7 mouse cellular contexts compared by ENCODE assay signal in the genomic region with DNA sequence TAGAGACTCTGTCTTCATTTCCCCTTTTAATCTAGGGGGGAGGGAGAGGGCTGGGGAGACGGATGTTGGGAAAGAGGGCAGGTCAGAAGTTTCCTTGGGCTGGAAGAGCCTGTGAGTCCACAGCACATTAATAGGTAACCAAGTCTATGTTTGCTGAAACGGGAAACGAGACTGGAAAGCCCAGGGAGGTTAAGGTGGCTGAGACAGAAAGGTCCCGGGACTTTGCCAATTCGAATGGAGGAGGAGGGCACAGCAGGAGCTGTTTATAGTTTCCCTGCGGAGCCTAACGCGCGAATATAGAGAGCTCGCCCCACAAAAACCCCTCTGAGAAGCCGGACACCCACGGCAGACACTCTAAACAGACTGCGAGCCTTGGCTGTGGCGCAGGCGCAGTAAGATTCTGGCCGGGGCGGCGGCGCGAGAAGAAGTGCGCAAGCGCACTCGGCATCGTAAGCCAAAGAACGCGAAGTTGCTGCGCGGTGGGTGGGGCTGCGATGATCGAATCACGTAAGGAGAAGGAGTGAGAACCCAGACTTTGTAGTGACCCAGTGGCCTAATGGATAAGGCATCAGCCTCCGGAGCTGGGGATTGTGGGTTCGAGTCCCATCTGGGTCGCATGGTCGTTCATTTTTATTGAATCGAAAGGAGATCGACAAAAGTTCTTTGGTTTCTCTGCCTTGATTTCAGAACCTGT. TPM values are rescaled to one million over a fixed set of nuclear protein-coding genes. Genes with fewer than 3 reads are reported as not detected.
DNase-seq lines count a peak whose midpoint lies in the region; ATAC-seq lines count a peak whose summit lies in the region.

No protein-coding gene starts in this region.

- no peaks in the 10 kb centered on the region for H3K27me3 ChIP-seq in intestine, embryonic 16.5 days (replicated peaks; ENCODE audit: control insufficient read depth, insufficient read depth, low read length)
- H3K27me3 ChIP-seq in midbrain, embryonic 11.5 days (ENCODE audit: control insufficient read depth, insufficient read depth, low read length), result no peaks in the 10 kb centered on the region

- peak overlapping the region; percentile 51 for H3K4me3 ChIP-seq in intestine, embryonic 16.5 days (ENCODE audit: low read length)
- H3K4me3 ChIP-seq in midbrain, embryonic 11.5 days (ENCODE audit: low read depth, low read length), result peak overlapping the region; percentile 46

- H3K9ac ChIP-seq in intestine, embryonic 16.5 days (ENCODE audit: low read depth, low read length), result peak overlapping the region; percentile 69
- H3K9ac ChIP-seq in midbrain, embryonic 11.5 days (ENCODE audit: low read length), result peak overlapping the region; percentile 74

- peak; percentile 99 to 100 for DNase-seq in adrenal gland, adult 18-20 months (ENCODE audit: low spot score in 2 of 2)
- DNase-seq in embryo, embryonic 11 days, result peak; percentile 96
- peak; percentile 96 to 99 for DNase-seq in gastrocnemius, postnatal 36 days
- DNase-seq in left cerebral cortex, postnatal 36 days (ENCODE audit: low spot score in 2 of 2), result peak; percentile 99 to 100
- peak; percentile 100 for DNase-seq in midbrain, embryonic 11.5 days (ENCODE audit: low spot score, missing footprints)
- peak; percentile 98 for DNase-seq in skeletal muscle tissue, adult 2 months (ENCODE audit: low read depth, low spot score)

- H3K4me1 ChIP-seq in intestine, embryonic 16.5 days (ENCODE audit: control insufficient read depth, insufficient read depth, low read length), result peaks cover 13% of the 10 kb centered on the region
- no peaks in the 10 kb centered on the region for H3K4me1 ChIP-seq in midbrain, embryonic 11.5 days (ENCODE audit: control insufficient read depth, insufficient read depth, low read length)

- no peaks in the 10 kb centered on the region for H3K9me3 ChIP-seq in intestine, embryonic 16.5 days (ENCODE audit: control insufficient read depth, low read length)
- no peaks in the 10 kb centered on the region for H3K9me3 ChIP-seq in midbrain, embryonic 11.5 days (ENCODE audit: control insufficient read depth, low read length)

- H3K4me2 ChIP-seq in intestine, embryonic 16.5 days (ENCODE audit: low read depth, low read length), result peak overlapping the region; percentile 58
- H3K4me2 ChIP-seq in midbrain, embryonic 11.5 days, result peak overlapping the region; percentile 54

- intact Hi-C loops in gastrocnemius, postnatal 36 days (cut with DNase I), result no loop called here
- intact Hi-C loops in left cerebral cortex, postnatal 36 days (cut with DNase I), result no loop called here

- H3K36me3 ChIP-seq in intestine, embryonic 16.5 days (ENCODE audit: control insufficient read depth, insufficient read depth, low read length), result no peaks in the 10 kb centered on the region
- no peaks in the 10 kb centered on the region for H3K36me3 ChIP-seq in midbrain, embryonic 11.5 days (ENCODE audit: control insufficient read depth, insufficient read depth, low read length)

- H3K27ac ChIP-seq in intestine, embryonic 16.5 days (ENCODE audit: low read length), result peak overlapping the region; percentile 90
- H3K27ac ChIP-seq in midbrain, embryonic 11.5 days (ENCODE audit: low read depth, low read length), result peak overlapping the region; percentile 78

- peak; percentile 91 for ATAC-seq in intestine, embryonic 16.5 days
- ATAC-seq in midbrain, embryonic 11.5 days (ENCODE audit: low FRiP score), result peak; percentile 96

- WGBS in intestine, embryonic 16.5 days, result under 1% methylated on average over 37 of the region's 37 CpGs
- under 1% methylated on average over 37 of the region's 37 CpGs for WGBS in midbrain, embryonic 11.5 days

RNA-seq across cellular contexts. Expression of a gene that starts 13.0 kb away (rescaled TPM):
- 1 to 10 TPM; 1.2 to 3.2 TPM for total RNA-seq in adrenal gland, adult 18-20 months (2021)
- total RNA-seq in gastrocnemius, postnatal 36 days (2021), result 1 to 10 TPM in 1 of 2 experiments, under 1 TPM in 1; 0.64 to 1.3 TPM
- 1.9 and 2.5 TPM in 2 replicates for polyA plus RNA-seq in intestine, embryonic 16.5 days (2015; fragmentation: Nextera tagmentation; extraction: Ambion mirVana)
- 1 to 10 TPM; 3.7 to 4.0 TPM for total RNA-seq in left cerebral cortex, postnatal 36 days (2021)
- polyA plus RNA-seq in midbrain, embryonic 11.5 days (2014; fragmentation: Nextera tagmentation; extraction: Ambion mirVana), result 3.6 and 4.1 TPM in 2 replicates

RNA-seq across cellular contexts. Expression of a gene that starts 13.1 kb away (rescaled TPM):
- total RNA-seq in adrenal gland, adult 18-20 months (2021), result 10 to 100 TPM; 16.7 to 36.4 TPM
- total RNA-seq in gastrocnemius, postnatal 36 days (2021), result 10 to 100 TPM; 14.4 to 16.7 TPM
- 318 and 375 TPM in 2 replicates for polyA plus RNA-seq in intestine, embryonic 16.5 days (2015; fragmentation: Nextera tagmentation; extraction: Ambion mirVana)
- total RNA-seq in left cerebral cortex, postnatal 36 days (2021), result 10 to 100 TPM; 23.0 to 34.0 TPM
- polyA plus RNA-seq in midbrain, embryonic 11.5 days (2014; fragmentation: Nextera tagmentation; extraction: Ambion mirVana), result 740 and 767 TPM in 2 replicates

Comparison
In these comparisons a context has a peak if more than half of its experiments do, and no peak if none do; other contexts are left out.
1. Peak in every context shown above with its lines: DNase-seq, ATAC-seq, H3K4me3 ChIP-seq and H3K27ac ChIP-seq.